Mouse (Mus musculus): ENCODE measurements around the gene Itln1. TPM values are rescaled to one million over a fixed set of nuclear protein-coding genes. Genes with fewer than 3 reads are reported as not detected.

Itln1 gene
- polyA plus RNA-seq, 1 experiment, result 0.64 TPM

DNA sequence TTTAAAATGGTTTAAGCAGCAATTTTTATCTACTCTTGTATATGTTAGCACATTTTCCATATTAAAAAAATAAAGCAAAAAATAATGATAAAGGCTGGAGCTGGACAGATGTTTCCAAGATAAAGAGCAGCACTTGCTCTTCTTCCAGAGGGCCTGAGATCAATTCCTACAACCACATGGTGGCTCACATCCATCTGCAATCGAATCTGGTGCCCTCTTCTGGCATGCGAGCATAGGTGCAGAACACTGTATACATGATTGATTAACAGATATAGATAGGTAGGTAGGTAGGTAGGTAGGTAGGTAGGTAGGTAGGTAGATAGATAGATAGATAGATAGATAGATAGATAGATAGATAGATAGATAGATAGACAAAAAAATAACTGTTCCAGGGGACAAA is 2.3 kb downstream of the Itln1 start:
- Histone ChIP-seq H3K4me3 (replicated peaks; ENCODE audit: extremely low read depth, low read depth, low read length) (no peak overlapping the region), H3K4me1 (ENCODE audit: control insufficient read depth, insufficient read depth, low read length) (no peaks in the 10 kb centered on the region)
- WGBS, result 49% methylated on average over 2 of the region's 2 CpGs
- no peak for DNase-seq
- peak; percentile 29; the same call in 1 of the 2 replicates for TF ChIP-seq CTCF (IDR thresholded peaks at IDR 0.05; ENCODE audit: insufficient read depth, low read length)
- TF ChIP-seq POLR2A (IDR thresholded peaks at IDR 0.05; ENCODE audit: borderline replicate concordance, extremely low read depth, low read depth, low read length), result no peak

DNA sequence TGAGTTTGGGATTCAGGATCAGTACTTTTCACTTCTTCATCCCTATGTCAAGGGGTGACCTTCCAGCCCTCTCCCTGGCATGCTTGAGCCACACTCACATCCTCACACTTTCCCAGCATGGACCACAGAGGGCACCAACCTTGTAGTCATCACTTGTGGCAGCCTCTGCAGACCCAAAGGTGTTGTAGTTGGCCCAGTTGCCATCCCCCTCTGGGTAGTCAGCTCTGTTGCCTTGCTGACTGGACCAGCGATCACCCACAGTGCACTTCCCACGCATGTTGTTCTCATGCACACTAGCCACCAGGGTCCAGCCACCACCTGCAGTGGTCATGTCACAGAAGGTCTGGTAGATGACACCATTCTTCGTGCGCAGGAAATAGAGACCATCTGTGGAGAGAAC is 3.7 kb downstream of the Itln1 start:
- WGBS, result 93% methylated on average over 4 of the region's 4 CpGs
- no peak for TF ChIP-seq POLR2A (IDR thresholded peaks at IDR 0.05; ENCODE audit: borderline replicate concordance, extremely low read depth, low read depth, low read length)
- no peak for TF ChIP-seq CTCF (IDR thresholded peaks at IDR 0.05; ENCODE audit: insufficient read depth, low read length)
- DNase-seq, result no peak
- H3K4me3 ChIP-seq (replicated peaks; ENCODE audit: extremely low read depth, low read depth, low read length), result no peak overlapping the region
- no peaks in the 10 kb centered on the region for H3K4me1 ChIP-seq (ENCODE audit: control insufficient read depth, insufficient read depth, low read length)

DNA sequence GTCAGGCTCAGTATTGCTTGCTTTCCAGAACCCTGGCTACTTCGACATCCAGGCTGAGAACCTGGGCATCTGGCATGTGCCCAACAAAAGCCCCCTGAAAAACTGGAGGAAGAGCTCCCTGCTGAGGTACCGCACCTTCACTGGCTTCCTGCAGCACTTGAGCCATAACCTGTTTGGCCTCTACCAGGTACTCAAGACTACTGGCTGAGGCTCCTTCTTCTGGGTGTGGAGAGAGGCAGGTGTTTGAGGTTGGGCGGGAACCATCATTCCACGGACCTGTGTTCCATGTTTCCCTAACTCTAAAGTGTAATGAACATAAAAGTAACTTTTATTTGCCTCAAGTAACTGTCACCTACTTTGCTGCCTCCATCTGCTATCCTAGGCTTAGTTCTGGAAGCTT is 19.5 kb downstream of the Itln1 start:
- WGBS, result 67% methylated on average over 4 of the region's 4 CpGs
- no peak for DNase-seq
- TF ChIP-seq POLR2A (IDR thresholded peaks at IDR 0.05; ENCODE audit: borderline replicate concordance, extremely low read depth, low read depth, low read length) (no peak), CTCF (IDR thresholded peaks at IDR 0.05; ENCODE audit: insufficient read depth, low read length) (no peak)
- no peak overlapping the region for H3K4me3 ChIP-seq (replicated peaks; ENCODE audit: extremely low read depth, low read depth, low read length)
- no peaks in the 10 kb centered on the region for H3K4me1 ChIP-seq (ENCODE audit: control insufficient read depth, insufficient read depth, low read length)

DNA sequence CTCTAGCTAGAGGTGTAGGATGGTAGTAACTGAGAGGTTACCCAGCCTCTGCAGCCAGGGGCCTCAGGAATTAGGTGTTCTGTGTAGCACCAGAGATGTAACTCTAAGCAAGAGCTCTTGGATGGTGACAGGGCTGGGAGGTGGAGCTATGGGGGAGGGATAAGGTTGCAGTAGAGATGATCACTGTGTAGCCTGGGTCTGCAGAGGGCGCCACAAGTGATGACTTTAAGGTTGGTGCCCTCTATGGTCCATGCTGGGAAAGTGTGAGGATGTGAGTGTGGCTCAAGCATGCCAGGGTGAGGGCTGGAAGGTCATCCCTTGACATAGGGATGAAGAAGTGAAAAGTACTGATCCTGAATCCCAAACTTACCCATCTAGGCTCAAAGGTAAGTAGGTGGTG is 20.1 kb downstream of the Itln1 start:
- no peak overlapping the region for H3K4me3 ChIP-seq (replicated peaks; ENCODE audit: extremely low read depth, low read depth, low read length)
- WGBS, result 20% methylated on average over 1 of the region's 1 CpGs
- no peaks in the 10 kb centered on the region for H3K4me1 ChIP-seq (ENCODE audit: control insufficient read depth, insufficient read depth, low read length)
- DNase-seq, result no peak
- TF ChIP-seq POLR2A (IDR thresholded peaks at IDR 0.05; ENCODE audit: borderline replicate concordance, extremely low read depth, low read depth, low read length) (no peak), CTCF (IDR thresholded peaks at IDR 0.05; ENCODE audit: insufficient read depth, low read length) (0 out of 2 replicates have a peak, but pooled peaks have one; percentile 6)

DNA sequence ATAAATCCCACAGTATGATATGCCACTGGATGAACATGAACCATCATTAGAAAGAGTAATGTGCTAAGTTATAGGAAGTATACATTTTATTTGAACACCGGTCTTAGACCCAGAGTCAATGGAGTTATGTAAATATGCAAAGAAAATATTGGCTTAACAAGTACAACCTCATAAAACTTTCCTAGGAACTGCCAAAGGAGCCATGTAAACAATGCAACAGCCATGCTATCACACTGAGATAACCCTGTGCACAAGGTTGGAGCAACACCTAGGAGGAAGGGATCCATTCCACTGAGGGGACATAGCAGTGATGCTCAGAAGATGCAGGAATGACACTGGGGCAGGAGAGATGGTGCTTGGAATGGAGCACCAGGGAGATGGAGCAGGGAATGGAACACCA is 21.3 kb downstream of the Itln1 start:
- H3K4me3 ChIP-seq (replicated peaks; ENCODE audit: extremely low read depth, low read depth, low read length), result no peak overlapping the region
- WGBS, result 70% methylated on average over 1 of the region's 1 CpGs
- TF ChIP-seq POLR2A (IDR thresholded peaks at IDR 0.05; ENCODE audit: borderline replicate concordance, extremely low read depth, low read depth, low read length), result no peak
- no peak for TF ChIP-seq CTCF (IDR thresholded peaks at IDR 0.05; ENCODE audit: insufficient read depth, low read length)
- DNase-seq, result no peak
- no peaks in the 10 kb centered on the region for H3K4me1 ChIP-seq (ENCODE audit: control insufficient read depth, insufficient read depth, low read length)

DNA sequence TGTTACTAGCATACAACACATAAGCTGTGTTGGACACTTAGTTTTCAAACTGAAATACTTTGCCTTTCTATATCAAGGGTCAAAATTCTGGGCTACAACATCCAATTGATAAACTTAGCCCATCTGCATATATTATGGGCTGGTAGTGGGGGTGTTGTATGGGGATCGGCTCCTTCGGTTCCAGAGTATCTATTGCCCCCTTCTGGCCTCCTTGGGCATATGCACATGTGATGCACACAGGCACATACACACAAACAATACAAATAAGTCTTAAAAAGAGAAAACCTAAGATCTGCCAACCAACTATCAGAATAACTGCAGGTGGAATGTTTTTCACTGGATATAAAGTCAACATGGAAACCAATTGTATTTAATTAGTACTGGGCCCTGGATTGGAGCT is 21.9 kb downstream of the Itln1 start:
- 89% methylated on average over 2 of the region's 2 CpGs for WGBS

DNA sequence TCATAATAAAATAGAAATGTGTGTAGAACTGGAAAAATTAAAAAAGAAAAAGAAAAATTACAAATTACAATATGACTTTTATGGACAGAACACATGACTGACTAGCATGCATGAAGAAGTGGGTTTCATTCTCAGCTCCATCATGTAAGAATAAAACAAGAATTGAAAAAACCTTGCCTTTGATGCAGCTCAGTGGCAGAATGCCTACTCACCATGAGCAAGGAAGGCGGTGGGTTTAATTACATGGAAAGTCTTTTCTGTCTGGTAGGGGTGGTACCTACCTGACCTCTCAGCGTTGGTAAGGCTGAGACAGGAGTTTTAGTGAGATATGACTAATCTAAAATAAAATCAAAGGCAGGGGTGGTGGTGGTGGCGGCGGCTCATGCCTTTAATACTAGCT is 30.5 kb downstream of the Itln1 start:
- TF ChIP-seq CTCF (IDR thresholded peaks at IDR 0.05; ENCODE audit: insufficient read depth, low read length), result no peak
- TF ChIP-seq POLR2A (IDR thresholded peaks at IDR 0.05; ENCODE audit: borderline replicate concordance, extremely low read depth, low read depth, low read length), result no peak
- H3K4me1 ChIP-seq (ENCODE audit: control insufficient read depth, insufficient read depth, low read length), result no peaks in the 10 kb centered on the region
- no peak overlapping the region for H3K4me3 ChIP-seq (replicated peaks; ENCODE audit: extremely low read depth, low read depth, low read length)
- WGBS, result 81% methylated on average over 4 of the region's 4 CpGs
- DNase-seq, result no peak

More for the DNA sequence above, 21.9 kb downstream of the Itln1 start:
- no peaks in the 10 kb centered on the region for H3K4me1 ChIP-seq (ENCODE audit: control insufficient read depth, insufficient read depth, low read length)
- no peak overlapping the region for H3K4me3 ChIP-seq (replicated peaks; ENCODE audit: extremely low read depth, low read depth, low read length)
- TF ChIP-seq POLR2A (IDR thresholded peaks at IDR 0.05; ENCODE audit: borderline replicate concordance, extremely low read depth, low read depth, low read length), result no peak
- TF ChIP-seq CTCF (IDR thresholded peaks at IDR 0.05; ENCODE audit: insufficient read depth, low read length), result no peak
- DNase-seq, result no peak

DNA sequence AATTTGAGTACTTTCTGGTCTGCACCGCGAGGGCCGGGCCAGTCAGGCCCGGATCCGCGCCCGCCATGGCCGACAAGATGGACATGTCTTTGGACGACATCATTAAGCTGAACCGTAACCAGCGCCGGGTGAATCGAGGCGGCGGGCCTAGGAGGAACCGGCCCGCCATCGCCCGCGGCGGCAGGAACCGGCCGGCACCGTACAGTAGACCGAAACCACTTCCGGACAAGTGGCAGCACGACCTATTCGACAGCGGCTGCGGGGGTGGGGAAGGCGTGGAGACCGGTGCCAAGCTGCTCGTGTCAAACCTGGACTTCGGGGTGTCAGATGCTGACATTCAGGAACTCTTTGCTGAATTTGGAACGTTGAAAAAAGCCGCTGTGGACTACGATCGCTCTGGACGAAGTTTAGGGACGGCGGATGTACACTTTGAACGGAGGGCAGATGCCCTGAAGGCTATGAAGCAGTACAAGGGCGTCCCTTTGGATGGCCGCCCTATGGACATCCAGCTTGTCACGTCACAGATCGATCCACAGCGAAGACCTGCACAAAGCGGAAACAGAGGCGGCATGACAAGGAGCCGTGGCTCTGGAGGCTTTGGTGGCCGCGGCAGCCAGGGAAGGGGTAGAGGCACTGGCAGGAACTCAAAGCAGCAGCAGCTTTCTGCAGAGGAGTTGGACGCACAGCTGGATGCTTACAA is 31.4 kb downstream of the Itln1 start:
- Histone ChIP-seq H3K4me3 (replicated peaks; ENCODE audit: extremely low read depth, low read depth, low read length) (peak overlapping the region; percentile 72), H3K4me1 (ENCODE audit: control insufficient read depth, insufficient read depth, low read length) (no peaks in the 10 kb centered on the region)
- TF ChIP-seq POLR2A (IDR thresholded peaks at IDR 0.05; ENCODE audit: borderline replicate concordance, extremely low read depth, low read depth, low read length) (peak; percentile 26; the same call in 1 of the 2 replicates), CTCF (IDR thresholded peaks at IDR 0.05; ENCODE audit: insufficient read depth, low read length) (no peak)
- under 1% methylated on average over 53 of the region's 53 CpGs for WGBS
- DNase-seq, result peak; percentile 76

DNA sequence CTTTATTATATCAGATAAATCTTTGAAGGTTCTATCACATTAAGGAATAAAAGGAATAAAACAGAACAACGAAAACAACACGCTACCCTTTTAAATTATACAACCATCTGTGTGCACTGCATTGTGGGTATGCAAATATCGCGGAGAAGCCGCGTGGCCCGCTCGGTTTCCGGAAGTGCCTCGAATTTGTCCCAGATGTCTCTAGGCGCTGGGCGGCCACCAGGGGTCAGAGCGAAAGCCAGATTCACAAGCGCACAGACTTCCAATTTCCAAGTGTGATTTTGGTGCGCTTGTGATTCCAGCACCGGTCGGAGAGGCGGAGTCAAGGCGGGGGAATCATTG is 31.9 kb downstream of the Itln1 start, which contains the start of gene Alyref2:
Gene Alyref2, plus strand, starts transcription at position 229 of the 342 bp plus-strand sequence.
- peak; percentile 47; the same call in 1 of the 2 replicates for TF ChIP-seq POLR2A (IDR thresholded peaks at IDR 0.05; ENCODE audit: borderline replicate concordance, extremely low read depth, low read depth, low read length)
- TF ChIP-seq CTCF (IDR thresholded peaks at IDR 0.05; ENCODE audit: insufficient read depth, low read length), result peak; percentile 68
- WGBS, result under 1% methylated on average over 19 of the region's 19 CpGs
- DNase-seq, result peak; percentile 87
- Histone ChIP-seq H3K4me3 (replicated peaks; ENCODE audit: extremely low read depth, low read depth, low read length) (peak within 1 kb of the TSS; percentile 72), H3K4me1 (ENCODE audit: control insufficient read depth, insufficient read depth, low read length) (no peaks in the 10 kb centered on the region)
